Mouse (Mus musculus) adrenal gland, postnatal 0 days (tissue): ENCODE measurements around the gene Pnmal2. TPM values are rescaled to one million over a fixed set of nuclear protein-coding genes. Genes with fewer than 3 reads are reported as not detected.

ENCODE experiments used
- polyA plus RNA-seq: library from polyadenylated mRNA; unstranded; fragments of >200 nt; fragmentation: Nextera tagmentation; extraction: Ambion mirVana; gene quantifications from 2 replicates; pipeline ENCODE4 v1.2.1, GENCODE M21; 2015

The Pnmal2 gene
- 17.8 and 18.2 TPM in 2 replicates for polyA plus RNA-seq

DNA sequence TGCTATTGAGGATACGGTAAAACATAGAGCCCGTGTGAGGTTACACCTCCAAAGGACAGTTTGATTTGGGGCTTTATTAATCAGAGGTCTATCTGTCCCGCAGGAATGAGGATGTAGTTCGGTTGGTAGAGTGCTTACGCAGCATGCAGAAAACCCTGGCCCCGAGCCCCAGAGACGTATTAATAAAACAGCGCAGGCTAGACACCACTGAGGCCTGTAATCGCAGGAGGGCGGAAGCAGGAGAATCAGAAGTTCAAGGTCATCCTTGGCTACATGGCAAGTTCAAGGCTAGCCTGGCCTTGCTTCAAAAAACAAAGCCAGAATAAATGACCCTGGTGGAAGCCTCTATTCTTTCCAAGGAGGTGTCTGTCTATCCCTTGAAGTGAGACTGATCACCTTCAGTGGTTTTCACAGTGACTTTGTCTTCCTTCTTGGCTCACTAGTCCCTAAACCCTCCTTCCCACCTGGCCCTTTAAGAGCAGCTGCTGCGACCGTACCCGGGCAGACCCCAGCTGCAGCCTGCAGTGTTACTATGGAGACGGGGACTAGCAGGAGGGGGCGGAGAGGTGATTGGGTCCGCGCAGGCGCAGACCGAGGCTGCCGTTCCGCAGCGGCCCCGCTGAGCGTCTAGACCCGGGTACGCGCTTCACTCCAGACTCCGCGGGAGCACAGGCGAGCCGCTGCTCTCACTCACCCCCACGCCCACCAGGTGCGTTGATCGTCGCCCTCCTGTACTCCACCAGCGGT is at the start of gene Pnmal2:
Gene Pnmal2 (plus strand): TSS at position 622 of the 747 bp plus-strand sequence.

DNA sequence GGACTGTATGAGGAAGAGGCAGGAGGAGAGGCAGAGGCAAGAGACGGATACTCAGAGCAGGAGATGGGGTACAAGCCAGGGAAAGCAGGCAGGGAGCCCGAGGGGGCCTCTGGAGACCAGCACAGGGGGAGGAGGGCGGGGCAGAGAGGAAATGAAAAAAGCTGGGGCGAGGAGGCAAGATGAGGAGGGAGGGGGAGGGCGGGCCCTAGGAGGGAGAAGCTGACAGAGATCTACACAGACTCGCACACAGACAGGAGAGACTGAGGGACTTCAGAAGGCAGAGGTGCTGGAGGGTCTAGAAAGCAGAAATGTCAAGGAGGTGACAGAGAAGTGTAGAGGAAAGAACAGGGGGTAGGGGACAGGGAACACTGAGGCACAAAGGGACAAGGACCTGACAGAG is 38.2 kb upstream of the Pnmal2 start, which contains the start of gene Ptgir:
Gene Ptgir (plus strand): TSS at position 210 of the 400 bp plus-strand sequence.

DNA sequence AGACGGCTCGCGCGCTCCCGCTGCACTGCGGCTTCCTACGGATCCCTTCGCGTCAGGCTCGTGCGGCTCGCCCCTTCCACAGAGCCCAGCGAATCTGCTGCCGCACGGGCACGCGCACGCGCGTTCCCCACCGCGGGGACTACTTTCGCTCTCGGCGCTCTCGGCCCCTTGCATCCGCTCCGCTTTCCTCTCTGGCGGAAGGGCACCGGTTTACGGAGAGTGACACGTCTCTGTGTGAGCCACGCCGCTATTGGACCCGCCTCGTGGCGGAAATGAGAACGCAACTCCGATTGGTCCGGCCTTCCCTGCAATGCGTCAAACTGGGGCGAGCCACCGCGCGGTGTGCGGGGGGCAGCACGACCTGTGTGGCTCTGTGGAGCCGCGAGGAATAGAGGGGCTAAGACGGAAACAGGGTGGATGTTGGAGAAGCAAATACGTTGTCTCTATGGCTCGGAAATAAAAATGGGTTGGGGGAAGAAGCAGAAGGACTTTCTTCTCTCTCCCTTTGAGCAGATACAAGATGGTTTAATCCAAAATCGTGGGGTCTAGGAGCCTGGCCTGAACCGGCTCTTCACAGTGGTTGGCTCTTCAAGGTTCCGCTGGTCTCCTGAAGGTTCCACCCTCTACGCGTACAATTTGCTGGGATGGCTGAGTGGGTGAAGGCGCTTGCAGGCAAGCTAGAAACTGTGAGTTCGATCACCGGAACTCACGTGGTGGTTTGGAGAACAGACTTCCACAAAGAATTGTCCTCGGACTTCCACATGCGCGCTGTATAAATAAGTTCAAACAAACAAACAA is 20.2 kb upstream of the Pnmal2 start, which contains the start of gene Calm3:
Gene Calm3 (minus strand): TSS at position 78 of the 798 bp plus-strand sequence.

DNA sequence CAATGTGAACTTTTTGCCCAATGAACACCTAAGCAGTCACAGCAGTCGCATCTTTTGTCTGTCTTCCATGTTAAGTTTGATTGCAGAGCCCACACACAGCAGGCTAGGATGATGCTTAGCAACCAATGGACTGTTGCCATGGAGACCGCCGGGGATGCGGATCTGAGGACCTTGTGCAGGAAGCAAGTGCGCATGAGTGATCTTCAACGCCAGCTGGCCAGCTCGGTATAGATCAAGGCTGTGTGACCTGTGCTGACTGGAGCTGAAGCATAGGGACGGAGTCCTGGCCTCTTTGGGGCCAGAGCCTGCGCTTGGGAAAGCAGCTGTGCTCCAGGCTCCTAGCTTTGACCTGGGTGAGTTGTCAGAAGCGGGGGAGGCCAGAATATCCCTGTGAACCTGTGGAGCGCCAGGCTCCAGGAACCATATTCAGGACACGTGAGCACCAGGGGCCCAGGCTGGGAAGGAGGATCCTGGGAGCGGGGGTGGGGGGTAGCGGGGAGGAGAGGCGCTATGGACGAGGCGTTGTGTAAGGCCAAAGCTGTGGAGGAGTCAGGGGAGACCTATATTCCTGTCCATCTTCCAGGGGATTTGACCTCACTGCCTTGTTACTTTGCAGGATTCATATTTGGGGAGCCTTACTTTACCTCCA is 15.2 kb downstream of the Pnmal2 start, which contains the start of gene Pnmal1:
Gene Pnmal1 (plus strand): TSS at position 141 of the 649 bp plus-strand sequence.

DNA sequence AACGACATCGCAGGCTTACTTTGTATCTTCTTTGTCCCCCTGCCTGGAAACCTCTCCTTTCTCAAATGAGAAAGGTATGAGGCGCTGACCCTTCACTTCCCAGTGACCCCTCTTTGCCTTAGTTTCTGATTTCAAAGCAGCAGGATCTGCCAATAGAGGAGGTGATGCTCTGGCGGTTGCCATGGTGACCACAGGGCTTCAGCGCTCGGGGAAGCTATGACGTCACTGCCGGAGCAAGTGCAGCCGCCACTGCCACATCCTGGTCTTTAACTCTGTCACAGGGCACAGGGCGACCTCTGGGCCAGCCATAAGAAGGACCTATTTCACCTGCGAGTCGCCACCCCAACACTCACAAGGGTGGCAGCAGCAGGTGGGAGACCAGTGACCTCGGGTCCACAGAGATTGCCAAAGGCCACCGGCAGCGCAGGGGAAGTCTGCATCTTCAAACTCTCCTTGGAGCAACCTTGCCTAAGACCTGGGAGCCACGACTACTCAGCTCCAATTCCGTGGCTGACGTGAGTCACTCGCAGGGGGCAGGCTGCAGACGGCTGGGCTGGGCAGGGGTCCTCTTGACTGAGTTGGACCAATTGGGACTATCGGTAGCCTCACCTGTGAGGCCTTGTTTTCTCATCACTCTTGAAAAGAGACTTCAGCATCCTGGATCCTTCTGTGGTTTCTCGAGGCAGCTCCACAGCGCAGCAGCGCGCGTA is 38.5 kb downstream of the Pnmal2 start, which contains the start of gene Gm42372:
Gene Gm42372 (plus strand): TSS at position 228 of the 710 bp plus-strand sequence.

DNA sequence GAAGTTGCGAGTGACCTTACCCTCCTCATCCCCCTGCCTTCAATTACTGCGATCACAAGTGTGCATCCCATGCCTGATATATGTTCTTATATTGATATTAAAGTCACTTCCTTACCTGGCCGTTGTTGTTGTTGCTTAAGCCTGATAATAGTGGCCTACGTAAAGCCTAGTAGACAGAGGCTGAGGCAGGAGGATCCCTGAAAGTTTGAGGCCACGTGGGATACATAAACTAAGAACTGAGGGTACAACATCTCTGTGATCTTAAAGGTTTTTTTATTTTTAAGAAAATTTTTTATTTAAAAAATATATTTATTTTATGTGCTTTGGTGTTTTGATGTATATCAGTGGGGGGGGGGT is 47.9 kb downstream of the Pnmal2 start, which contains the start of gene Ccdc8:
Gene Ccdc8 (plus strand): TSS at position 258 of the 357 bp plus-strand sequence.

Other genes starting within 250 kb of the Pnmal2 start
- not detected in 2 replicates for gene Ceacam9, start 222.8 kb upstream of the Pnmal2 start, polyA plus RNA-seq
- gene Ap2s1, start 206.3 kb upstream of the Pnmal2 start, polyA plus RNA-seq, result 296 and 301 TPM in 2 replicates
- gene Slc1a5, start 163.3 kb upstream of the Pnmal2 start, polyA plus RNA-seq, result 32.6 and 34.6 TPM in 2 replicates
- gene Strn4, start 128.8 kb upstream of the Pnmal2 start, polyA plus RNA-seq, result 53.2 and 53.6 TPM in 2 replicates
- 20.1 and 20.4 TPM in 2 replicates for gene Fkrp, start 128.0 kb upstream of the Pnmal2 start, polyA plus RNA-seq
- 6.5 and 9.0 TPM in 2 replicates for gene Prkd2, start 101.8 kb upstream of the Pnmal2 start, polyA plus RNA-seq
- 4.1 and 8.1 TPM in 2 replicates for gene Dact3, start 69.4 kb upstream of the Pnmal2 start, polyA plus RNA-seq
- gene Gng8, start 52.9 kb upstream of the Pnmal2 start, polyA plus RNA-seq, result 2.6 and 3.4 TPM in 2 replicates
- gene Ptgir, start 38.2 kb upstream of the Pnmal2 start, polyA plus RNA-seq, result 1.3 TPM in 2 replicates
- 126 and 136 TPM in 2 replicates for gene Calm3, start 20.6 kb upstream of the Pnmal2 start, polyA plus RNA-seq
- gene Pnmal1, start 15.0 kb downstream of the Pnmal2 start, polyA plus RNA-seq, result 7.1 and 9.2 TPM in 2 replicates
- gene Gm42372, start 38.4 kb downstream of the Pnmal2 start, polyA plus RNA-seq, result 0.51 and 0.99 TPM in 2 replicates
- gene Ccdc8, start 48.0 kb downstream of the Pnmal2 start, polyA plus RNA-seq, result 9.0 and 13.9 TPM in 2 replicates
- gene Ppp5c, start 83.2 kb downstream of the Pnmal2 start, polyA plus RNA-seq, result 44.2 and 54.7 TPM in 2 replicates
- 3.5 and 6.6 TPM in 2 replicates for gene Hif3a, start 117.7 kb downstream of the Pnmal2 start, polyA plus RNA-seq
- gene Psg16, start 129.4 kb downstream of the Pnmal2 start, polyA plus RNA-seq, result 0.80 and 1.0 TPM in 2 replicates
- not detected in 2 replicates for gene Ceacam3, start 205.6 kb downstream of the Pnmal2 start, polyA plus RNA-seq